Mouse (Mus musculus): ENCODE data around the gene Pef1.

GRCm38 (mm10) chr4:130125935-130126334 lies 23.6 kb downstream of the Pef1 start:
- TF ChIP-seq POLR2A (IDR thresholded peaks at IDR 0.05; ENCODE audit: borderline replicate concordance, low read depth, low read length) (no peak), CTCF (IDR thresholded peaks at IDR 0.05; ENCODE audit: low read depth, low read length) (no peak)

Measured in bone marrow macrophage, adult 2 months (primary cell).